10 mouse cellular contexts compared by ENCODE assay signal in the genomic region with DNA sequence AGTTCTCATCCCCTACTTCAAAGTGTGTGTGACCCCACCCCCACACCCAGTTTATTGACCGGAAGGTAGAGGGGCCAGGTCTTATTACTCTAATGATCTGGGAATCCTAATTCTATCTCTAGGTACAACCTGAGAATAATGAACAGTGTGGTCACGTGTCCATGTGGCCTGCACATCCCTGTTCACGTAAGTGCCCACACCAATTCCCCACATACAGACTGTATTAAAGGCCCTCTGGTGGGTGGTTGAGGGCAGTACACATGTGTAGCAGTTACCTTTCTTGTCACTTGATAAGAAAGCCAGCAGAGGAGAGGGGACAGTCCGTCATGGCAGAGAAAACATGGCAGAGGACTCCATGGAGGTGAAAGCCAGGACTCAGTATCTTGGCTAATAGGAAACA. TPM values are rescaled to one million over a fixed set of nuclear protein-coding genes. Genes with fewer than 3 reads are reported as not detected.
DNase-seq lines count a peak whose midpoint lies in the region; ATAC-seq and TF ChIP-seq lines count a peak whose summit lies in the region.
"Had no signal": no experiment of that assay in that cellular context is flagged by ENCODE, and none has a peak within 500 bp of the region (broad histone marks: within the 10 kb centered on the region; RNA-seq: fewer than 3 reads in every experiment).

No protein-coding gene starts in this region.

- H3K4me2 ChIP-seq in hindbrain, postnatal 0 days (ENCODE audit: low read depth, low read length): no peak overlapping the region
- H3K4me2 ChIP-seq in hindbrain, embryonic 16.5 days (ENCODE audit: low read length): no peak overlapping the region
- H3K4me2 ChIP-seq in stomach, postnatal 0 days (replicated peaks; ENCODE audit: low read depth): no peak overlapping the region
- H3K4me2 ChIP-seq: limb, embryonic 12.5 days had no signal

- H3K9ac ChIP-seq in hindbrain, postnatal 0 days (replicated peaks; ENCODE audit: low read length): no peak overlapping the region
- no peak overlapping the region for H3K9ac ChIP-seq in hindbrain, embryonic 16.5 days (ENCODE audit: low read depth, low read length)
- no peak overlapping the region for H3K9ac ChIP-seq in stomach, postnatal 0 days (ENCODE audit: low read length)
- H3K9ac ChIP-seq: limb, embryonic 12.5 days had no signal

- H3K27ac ChIP-seq in hindbrain, postnatal 0 days: no peak overlapping the region
- no peak overlapping the region for H3K27ac ChIP-seq in hindbrain, embryonic 16.5 days (ENCODE audit: low read depth, low read length)
- H3K27ac ChIP-seq in stomach, postnatal 0 days (replicated peaks): no peak overlapping the region
- H3K27ac ChIP-seq: limb, embryonic 12.5 days had no signal

- H3K4me1 ChIP-seq in hindbrain, postnatal 0 days (ENCODE audit: insufficient read depth, low read length): no peaks in the 10 kb centered on the region
- peaks cover 6% of the 10 kb centered on the region for H3K4me1 ChIP-seq in hindbrain, embryonic 16.5 days (ENCODE audit: control insufficient read depth, insufficient read depth, low read depth, low read length)
- H3K4me1 ChIP-seq in stomach, postnatal 0 days (replicated peaks; ENCODE audit: control insufficient read depth, insufficient read depth): no peaks in the 10 kb centered on the region
- H3K4me1 ChIP-seq: limb, embryonic 12.5 days had no signal

- no peaks in the 10 kb centered on the region for H3K9me3 ChIP-seq in hindbrain, postnatal 0 days (ENCODE audit: low read length)
- no peaks in the 10 kb centered on the region for H3K9me3 ChIP-seq in hindbrain, embryonic 16.5 days (ENCODE audit: control insufficient read depth, low read length)
- H3K9me3 ChIP-seq in stomach, postnatal 0 days (ENCODE audit: control insufficient read depth, low read length): no peaks in the 10 kb centered on the region
- H3K9me3 ChIP-seq: limb, embryonic 12.5 days had no signal

- WGBS in hindbrain, postnatal 0 days: 64% methylated on average over 4 of the region's 4 CpGs
- WGBS in hindbrain, embryonic 16.5 days: 67% methylated on average over 4 of the region's 4 CpGs
- WGBS in stomach, postnatal 0 days: 67% methylated on average over 4 of the region's 4 CpGs

- H3K36me3 ChIP-seq in hindbrain, postnatal 0 days (ENCODE audit: insufficient read depth, low read length): peaks cover 51% of the 10 kb centered on the region
- H3K36me3 ChIP-seq in hindbrain, embryonic 16.5 days (ENCODE audit: control insufficient read depth, insufficient read depth, low read length): peaks cover 18% of the 10 kb centered on the region
- H3K36me3 ChIP-seq in stomach, postnatal 0 days (ENCODE audit: control insufficient read depth, insufficient read depth, low read length): peaks cover 23% of the 10 kb centered on the region

- TF ChIP-seq POLR2A in brain, embryonic 14.5 days (IDR thresholded peaks at IDR 0.05; ENCODE audit: borderline replicate concordance, extremely low read depth, insufficient read depth, insufficient read length, poor library complexity, severe bottlenecking): no peak

- no peak overlapping the region for H3K4me3 ChIP-seq in hindbrain, postnatal 0 days (ENCODE audit: low read length)
- no peak overlapping the region for H3K4me3 ChIP-seq in hindbrain, embryonic 16.5 days (ENCODE audit: low read length)
- H3K4me3 ChIP-seq in stomach, postnatal 0 days (ENCODE audit: low read depth, low read length): no peak overlapping the region
- H3K4me3 ChIP-seq: limb, embryonic 12.5 days had no signal

- H3K27me3 ChIP-seq in hindbrain, postnatal 0 days (ENCODE audit: insufficient read depth, low read length): no peaks in the 10 kb centered on the region
- H3K27me3 ChIP-seq in hindbrain, embryonic 16.5 days (replicated peaks; ENCODE audit: control insufficient read depth, insufficient read depth, low read length): no peaks in the 10 kb centered on the region
- H3K27me3 ChIP-seq in stomach, postnatal 0 days (ENCODE audit: control insufficient read depth, insufficient read depth, low read length): no peaks in the 10 kb centered on the region
- H3K27me3 ChIP-seq: limb, embryonic 12.5 days had no signal

- peak; percentile 36 for DNase-seq in hindbrain, postnatal 0 days (ENCODE audit: low spot score)
- DNase-seq in spleen, postnatal 4 days (ENCODE audit: low spot score in 2 of 2): peak; percentile 31 to 63
- DNase-seq in spleen, adult 18-20 months: no peak
- peak; percentile 17 for DNase-seq in brain, embryonic 14.5 days (ENCODE audit: low read depth)
- peak; percentile 34 for DNase-seq in stomach, postnatal 0 days (ENCODE audit: low spot score)
- DNase-seq in frontal cortex, postnatal 25 days (ENCODE audit: low spot score in 2 of 2): no peak
- DNase-seq in layer of hippocampus, adult 11-12 months (ENCODE audit: low spot score): no peak
- DNase-seq: gastrocnemius, postnatal 36 days had no signal

- ATAC-seq in hindbrain, postnatal 0 days: no peak
- ATAC-seq in hindbrain, embryonic 16.5 days: no peak
- no peak for ATAC-seq in stomach, postnatal 0 days (ENCODE audit: low FRiP score, low TSS enrichment)

- peak; percentile 65 for TF ChIP-seq CTCF in hindbrain, postnatal 0 days (IDR thresholded peaks at IDR 0.05; ENCODE audit: low read depth)
- TF ChIP-seq CTCF in brain, embryonic 14.5 days (IDR thresholded peaks at IDR 0.05; ENCODE audit: borderline replicate concordance, extremely low read depth, insufficient read depth, insufficient read length): peak; percentile 43; the same call in 1 of the 2 replicates
- TF ChIP-seq CTCF in stomach, postnatal 0 days (IDR thresholded peaks at IDR 0.05; ENCODE audit: low read depth): peak; percentile 68

- no peak for TF ChIP-seq EP300 in stomach, postnatal 0 days (optimal IDR thresholded peaks at IDR 0.05)

RNA-seq across cellular contexts. Expression of a gene that starts 3.9 kb away (rescaled TPM):
- total RNA-seq in hindbrain, postnatal 0 days (2014; rRNA removed): 17.7 and 47.2 TPM in 2 replicates
- 65.8 and 66.7 TPM in 2 replicates for polyA plus RNA-seq in hindbrain, postnatal 0 days (2015; fragmentation: Nextera tagmentation; extraction: Ambion mirVana)
- polyA plus RNA-seq in hindbrain, embryonic 16.5 days (2015; fragmentation: Nextera tagmentation; extraction: Ambion mirVana): 69.6 and 69.8 TPM in 2 replicates
- 48.1 and 69.5 TPM in 2 replicates for polyA plus RNA-seq in brain, embryonic 14.5 days (2012; rRNA removed)
- polyA plus RNA-seq in stomach, postnatal 0 days (2015; fragmentation: Nextera tagmentation; extraction: Ambion mirVana): 39.9 and 42.2 TPM in 2 replicates

RNA-seq across cellular contexts. Expression of a gene that starts 4.2 kb away (rescaled TPM):
- total RNA-seq in hindbrain, postnatal 0 days (2014; rRNA removed): 63.9 and 64.0 TPM in 2 replicates
- 97.0 and 99.8 TPM in 2 replicates for polyA plus RNA-seq in hindbrain, postnatal 0 days (2015; fragmentation: Nextera tagmentation; extraction: Ambion mirVana)
- polyA plus RNA-seq in hindbrain, embryonic 16.5 days (2015; fragmentation: Nextera tagmentation; extraction: Ambion mirVana): 108 and 116 TPM in 2 replicates
- polyA plus RNA-seq in brain, embryonic 14.5 days (2012; rRNA removed): 95.9 and 119 TPM in 2 replicates
- polyA plus RNA-seq in stomach, postnatal 0 days (2015; fragmentation: Nextera tagmentation; extraction: Ambion mirVana): 54.4 and 56.4 TPM in 2 replicates

RNA-seq across cellular contexts. Expression of a gene that starts 8.9 kb away (rescaled TPM):
- total RNA-seq in hindbrain, postnatal 0 days (2014; rRNA removed): 14.9 and 22.0 TPM in 2 replicates
- 201 TPM in 2 replicates for polyA plus RNA-seq in hindbrain, postnatal 0 days (2015; fragmentation: Nextera tagmentation; extraction: Ambion mirVana)
- polyA plus RNA-seq in hindbrain, embryonic 16.5 days (2015; fragmentation: Nextera tagmentation; extraction: Ambion mirVana): 179 and 184 TPM in 2 replicates
- polyA plus RNA-seq in brain, embryonic 14.5 days (2012; rRNA removed): 116 and 141 TPM in 2 replicates
- 168 and 175 TPM in 2 replicates for polyA plus RNA-seq in stomach, postnatal 0 days (2015; fragmentation: Nextera tagmentation; extraction: Ambion mirVana)

RNA-seq across cellular contexts. Expression of a gene that starts 30.3 kb away (rescaled TPM):
- 22.9 and 24.3 TPM in 2 replicates for total RNA-seq in hindbrain, postnatal 0 days (2014; rRNA removed)
- 8.3 and 10.0 TPM in 2 replicates for polyA plus RNA-seq in hindbrain, postnatal 0 days (2015; fragmentation: Nextera tagmentation; extraction: Ambion mirVana)
- 12.4 and 14.7 TPM in 2 replicates for polyA plus RNA-seq in hindbrain, embryonic 16.5 days (2015; fragmentation: Nextera tagmentation; extraction: Ambion mirVana)
- polyA plus RNA-seq in brain, embryonic 14.5 days (2012; rRNA removed): 27.9 and 28.1 TPM in 2 replicates
- 5.1 and 5.4 TPM in 2 replicates for polyA plus RNA-seq in stomach, postnatal 0 days (2015; fragmentation: Nextera tagmentation; extraction: Ambion mirVana)

RNA-seq across cellular contexts. Expression of a gene that starts 45.5 kb away (rescaled TPM):
- 6.1 and 12.5 TPM in 2 replicates for total RNA-seq in hindbrain, postnatal 0 days (2014; rRNA removed)
- 14.1 and 16.2 TPM in 2 replicates for polyA plus RNA-seq in hindbrain, postnatal 0 days (2015; fragmentation: Nextera tagmentation; extraction: Ambion mirVana)
- 32.3 and 33.4 TPM in 2 replicates for polyA plus RNA-seq in hindbrain, embryonic 16.5 days (2015; fragmentation: Nextera tagmentation; extraction: Ambion mirVana)
- polyA plus RNA-seq in brain, embryonic 14.5 days (2012; rRNA removed): 17.9 and 20.9 TPM in 2 replicates
- polyA plus RNA-seq in stomach, postnatal 0 days (2015; fragmentation: Nextera tagmentation; extraction: Ambion mirVana): 15.0 and 16.5 TPM in 2 replicates

Comparison
In these comparisons a context has a peak if more than half of its experiments do, and no peak if none do; other contexts are left out.
1. DNase-seq: peak in hindbrain, postnatal 0 days (single experiment), spleen, postnatal 4 days (2 of 2), brain, embryonic 14.5 days (single experiment) and stomach, postnatal 0 days (single experiment); none in spleen, adult 18-20 months (0 of 2), frontal cortex, postnatal 25 days (0 of 2) and layer of hippocampus, adult 11-12 months (single experiment).
2. Peak in every context shown above with its lines, with median percentiles within 50 percentile points of each other: CTCF ChIP-seq.